Mouse (Mus musculus): ENCODE measurements around the gene Zbtb7b.
"Not testable (repeated sequence)": the region's sequence is repeated elsewhere in the genome, so short reads cannot be mapped to it uniquely, and the experiment has no call there.

Zbtb7b gene

GRCm38 (mm10) chr3:89394006-89394893, at the start of gene Zbtb7b:
Gene Zbtb7b, minus strand, starts transcription at chr3:89394776.
- DNase-seq (ENCODE audit: low spot score in 2 of 2) = peak; percentile 67 to 74

- DNase-seq (ENCODE audit: low spot score in 2 of 2) = no peak
Observed at GRCm38 (mm10) chr3:89440691-89441090, 46.1 kb upstream of the Zbtb7b start.

GRCm38 (mm10) chr3:89437269-89437668, 42.7 kb upstream of the Zbtb7b start:
- DNase-seq (ENCODE audit: low spot score in 2 of 2) = no peak

GRCm38 (mm10) chr3:89436176-89437113, 41.9 kb upstream of the Zbtb7b start, which contains the start of gene Pbxip1:
Gene Pbxip1, plus strand, starts transcription at chr3:89436706.
- no peak for DNase-seq (ENCODE audit: low spot score in 2 of 2)

- no peak for DNase-seq (ENCODE audit: low spot score in 2 of 2)
Observed at GRCm38 (mm10) chr3:89435041-89435440, 40.5 kb upstream of the Zbtb7b start.

GRCm38 (mm10) chr3:89434532-89434931, 40.0 kb upstream of the Zbtb7b start:
- DNase-seq (ENCODE audit: low spot score in 2 of 2) = no peak

GRCm38 (mm10) chr3:89432606-89433005, 38.0 kb upstream of the Zbtb7b start:
- no peak for DNase-seq (ENCODE audit: low spot score in 2 of 2)

GRCm38 (mm10) chr3:89430171-89431159, 35.9 kb upstream of the Zbtb7b start, which contains the start of gene Pygo2:
Gene Pygo2, plus strand, starts transcription at chr3:89430214.
- peak; percentile 94 to 95 for DNase-seq (ENCODE audit: low spot score in 2 of 2)

GRCm38 (mm10) chr3:89429021-89429420, 34.4 kb upstream of the Zbtb7b start:
- DNase-seq (ENCODE audit: low spot score in 2 of 2) = not testable (repeated sequence)

GRCm38 (mm10) chr3:89425876-89426275, 31.3 kb upstream of the Zbtb7b start:
- DNase-seq (ENCODE audit: low spot score in 2 of 2) = no peak

- no peak for DNase-seq (ENCODE audit: low spot score in 2 of 2)
Observed at GRCm38 (mm10) chr3:89425141-89425525, 30.6 kb upstream of the Zbtb7b start.

- DNase-seq (ENCODE audit: low spot score in 2 of 2) = no peak
Observed at GRCm38 (mm10) chr3:89424416-89425140, 30.0 kb upstream of the Zbtb7b start.

GRCm38 (mm10) chr3:89422556-89423205, 28.1 kb upstream of the Zbtb7b start:
- DNase-seq (ENCODE audit: low spot score in 2 of 2) = no peak

- DNase-seq (ENCODE audit: low spot score in 2 of 2) = no peak
Observed at GRCm38 (mm10) chr3:89421810-89422473, 27.4 kb upstream of the Zbtb7b start.

- peak; percentile 62 to 70 for DNase-seq (ENCODE audit: low spot score in 2 of 2)
Observed at GRCm38 (mm10) chr3:89421002-89421774, 26.6 kb upstream of the Zbtb7b start.

GRCm38 (mm10) chr3:89420421-89420820, 25.8 kb upstream of the Zbtb7b start:
- no peak for DNase-seq (ENCODE audit: low spot score in 2 of 2)

- no peak for DNase-seq (ENCODE audit: low spot score in 2 of 2)
Observed at GRCm38 (mm10) chr3:89419981-89420380, 25.4 kb upstream of the Zbtb7b start.

- DNase-seq (ENCODE audit: low spot score in 2 of 2) = no peak
Observed at GRCm38 (mm10) chr3:89419571-89419970, 25.0 kb upstream of the Zbtb7b start.

Measured in frontal cortex, postnatal 10 days (tissue).